9 mouse cellular contexts compared by ENCODE assay signal in genomic region chr6:55383897-55384296, GRCm38 (mm10). TPM values are rescaled to one million over a fixed set of nuclear protein-coding genes. Genes with fewer than 3 reads are reported as not detected.
DNase-seq lines count a peak whose midpoint lies in the region; ATAC-seq lines count a peak whose summit lies in the region.
"Had no signal": no experiment of that assay in that cellular context is flagged by ENCODE, and none has a peak within 500 bp of the region (broad histone marks: within the 10 kb centered on the region; RNA-seq: fewer than 3 reads in every experiment).

No protein-coding gene starts in this region.

- 42% methylated on average over 1 of the region's 1 CpGs for WGBS in forebrain, embryonic 11.5 days
- 18% methylated on average over 1 of the region's 1 CpGs for WGBS in forebrain, embryonic 13.5 days

- H3K4me1 ChIP-seq in forebrain, embryonic 11.5 days (replicated peaks; ENCODE audit: control insufficient read depth, insufficient read depth, low read length): no peaks in the 10 kb centered on the region
- H3K4me1 ChIP-seq in forebrain, embryonic 13.5 days: peaks cover 24% of the 10 kb centered on the region

- no peaks in the 10 kb centered on the region for H3K36me3 ChIP-seq in forebrain, embryonic 11.5 days (ENCODE audit: control insufficient read depth, insufficient read depth, low read length)
- no peaks in the 10 kb centered on the region for H3K36me3 ChIP-seq in forebrain, embryonic 13.5 days (ENCODE audit: poor library complexity, severe bottlenecking)
- H3K36me3 ChIP-seq in splenic B cell, adult 2 months (ENCODE audit: control insufficient read depth, insufficient read depth, low read length, poor library complexity, severe bottlenecking): no peaks in the 10 kb centered on the region

- no peak overlapping the region for H3K9ac ChIP-seq in forebrain, embryonic 11.5 days (ENCODE audit: low read length)
- no peak overlapping the region for H3K9ac ChIP-seq in forebrain, embryonic 13.5 days

- no peaks in the 10 kb centered on the region for H3K27me3 ChIP-seq in forebrain, embryonic 11.5 days (ENCODE audit: control insufficient read depth, insufficient read depth, low read length)
- H3K27me3 ChIP-seq in forebrain, embryonic 13.5 days: no peaks in the 10 kb centered on the region
- no peaks in the 10 kb centered on the region for H3K27me3 ChIP-seq in splenic B cell, adult 2 months (ENCODE audit: control insufficient read depth, insufficient read depth, low read length, poor library complexity, severe bottlenecking)

- no peak overlapping the region for H3K27ac ChIP-seq in forebrain, embryonic 11.5 days (ENCODE audit: low read depth, low read length)
- no peak overlapping the region for H3K27ac ChIP-seq in forebrain, embryonic 13.5 days

- H3K4me2 ChIP-seq in forebrain, embryonic 11.5 days (ENCODE audit: low read depth, low read length, severe bottlenecking): no peak overlapping the region
- H3K4me2 ChIP-seq in forebrain, embryonic 13.5 days: no peak overlapping the region

- H3K4me3 ChIP-seq in forebrain, embryonic 11.5 days (ENCODE audit: low read depth, low read length): no peak overlapping the region
- no peak overlapping the region for H3K4me3 ChIP-seq in forebrain, embryonic 13.5 days

- no peaks in the 10 kb centered on the region for H3K9me3 ChIP-seq in forebrain, embryonic 11.5 days (ENCODE audit: control insufficient read depth, low read length)
- no peaks in the 10 kb centered on the region for H3K9me3 ChIP-seq in forebrain, embryonic 13.5 days (replicated peaks)

- ATAC-seq in forebrain, embryonic 11.5 days (replicated peaks; ENCODE audit: low FRiP score): no peak
- no peak for ATAC-seq in forebrain, embryonic 13.5 days

- peak; percentile 70 for DNase-seq in forebrain, embryonic 11.5 days (ENCODE audit: low spot score)
- peak; percentile 43 for DNase-seq in A20 (ENCODE audit: low read depth, low spot score)
- peak; percentile 73 for DNase-seq in brain, adult 2 months (ENCODE audit: low read depth, low spot score)
- peak; percentile 64 for DNase-seq in gastrocnemius, adult 18-20 months (ENCODE audit: low spot score)
- peak; percentile 61 for DNase-seq in kidney, postnatal 14 days
- peak; percentile 77 for DNase-seq in lung, postnatal 10 days
- peak; percentile 45 for DNase-seq in splenic B cell, adult 2 months (ENCODE audit: low read depth, low spot score)

RNA-seq across cellular contexts. Expression of gene Ghrhr, which starts 7.8 kb away (rescaled TPM):
- not detected in 2 replicates for polyA plus RNA-seq in forebrain, embryonic 11.5 days (2014; fragmentation: Nextera tagmentation; extraction: Ambion mirVana)
- polyA plus RNA-seq in forebrain, embryonic 13.5 days (2015; fragmentation: Nextera tagmentation; extraction: Ambion mirVana): not detected in 2 replicates
- total RNA-seq in gastrocnemius, adult 18-20 months (2021): not detected
- total RNA-seq: layer of hippocampus, adult 8-10 months had no signal

RNA-seq across cellular contexts. Expression of gene Aqp1, which starts 47.7 kb away (rescaled TPM):
- polyA plus RNA-seq in forebrain, embryonic 11.5 days (2014; fragmentation: Nextera tagmentation; extraction: Ambion mirVana): 0.61 and 0.92 TPM in 2 replicates
- polyA plus RNA-seq in forebrain, embryonic 13.5 days (2015; fragmentation: Nextera tagmentation; extraction: Ambion mirVana): 1.7 and 4.2 TPM in 2 replicates
- 100 to 1,000 TPM; 212 to 215 TPM for total RNA-seq in gastrocnemius, adult 18-20 months (2021)
